8 mouse cellular contexts compared by ENCODE assay signal in genomic region chr15:99704881-99705280, GRCm38 (mm10). TPM values are rescaled to one million over a fixed set of nuclear protein-coding genes. Genes with fewer than 3 reads are reported as not detected.
DNase-seq lines count a peak whose midpoint lies in the region; ATAC-seq lines count a peak whose summit lies in the region.

No protein-coding gene starts in this region.

- H3K4me1 ChIP-seq in heart, embryonic 12.5 days (replicated peaks): peaks cover 42% of the 10 kb centered on the region
- H3K4me1 ChIP-seq in midbrain, embryonic 12.5 days: peaks cover 33% of the 10 kb centered on the region

- no peaks in the 10 kb centered on the region for H3K9me3 ChIP-seq in heart, embryonic 12.5 days (replicated peaks)
- H3K9me3 ChIP-seq in midbrain, embryonic 12.5 days: no peaks in the 10 kb centered on the region

- 17% methylated on average over 7 of the region's 7 CpGs for WGBS in heart, embryonic 12.5 days
- WGBS in midbrain, embryonic 12.5 days: 19% methylated on average over 7 of the region's 7 CpGs

- H3K36me3 ChIP-seq in heart, embryonic 12.5 days: peaks cover 53% of the 10 kb centered on the region
- H3K36me3 ChIP-seq in midbrain, embryonic 12.5 days: peaks cover 53% of the 10 kb centered on the region

- H3K4me3 ChIP-seq in heart, embryonic 12.5 days: peak overlapping the region; percentile 30
- peak overlapping the region; percentile 85 for H3K4me3 ChIP-seq in midbrain, embryonic 12.5 days

- H3K27ac ChIP-seq in heart, embryonic 12.5 days (ENCODE audit: poor library complexity, severe bottlenecking): peak overlapping the region; percentile 96
- H3K27ac ChIP-seq in midbrain, embryonic 12.5 days (replicated peaks): peak overlapping the region; percentile 96

- peak; percentile 24; the same call in 1 of the 2 replicates for ATAC-seq in frontal cortex, adult (ENCODE audit: low TSS enrichment)
- no peak for ATAC-seq in heart, embryonic 12.5 days (ENCODE audit: insufficient number of reproducible peaks, low FRiP score)
- no peak for ATAC-seq in midbrain, embryonic 12.5 days (ENCODE audit: low FRiP score, low read depth)
- ATAC-seq in cerebellum, adult (ENCODE audit: insufficient number of reproducible peaks, low FRiP score, low TSS enrichment): no peak

- H3K4me2 ChIP-seq in heart, embryonic 12.5 days: peak overlapping the region; percentile 67
- peak overlapping the region; percentile 91 for H3K4me2 ChIP-seq in midbrain, embryonic 12.5 days (replicated peaks)

- no peak for DNase-seq in frontal cortex, postnatal 10 days (ENCODE audit: low spot score in 2 of 2)
- peak; percentile 53 for DNase-seq in adipocyte (ENCODE audit: low spot score)
- DNase-seq in urinary bladder, postnatal 14 days (ENCODE audit: low spot score): no peak
- DNase-seq in spleen, postnatal 36 days (ENCODE audit: low spot score in 2 of 2): no peak

- H3K9ac ChIP-seq in heart, embryonic 12.5 days: peak overlapping the region; percentile 65
- peak overlapping the region; percentile 97 for H3K9ac ChIP-seq in midbrain, embryonic 12.5 days (replicated peaks)

- no peaks in the 10 kb centered on the region for H3K27me3 ChIP-seq in heart, embryonic 12.5 days (replicated peaks)
- no peaks in the 10 kb centered on the region for H3K27me3 ChIP-seq in midbrain, embryonic 12.5 days

RNA-seq across cellular contexts. Expression of gene Gm17349, which starts 0.4 kb away (rescaled TPM):
- not detected in 2 replicates for polyA plus RNA-seq in heart, embryonic 12.5 days (2016; fragmentation: Nextera tagmentation; extraction: Ambion mirVana)
- polyA plus RNA-seq in midbrain, embryonic 12.5 days (2016; fragmentation: Nextera tagmentation; extraction: Ambion mirVana): not detected in 2 replicates

RNA-seq across cellular contexts. Expression of gene Smarcd1, which starts 3.0 kb away (rescaled TPM):
- 25.5 and 29.3 TPM in 2 replicates for polyA plus RNA-seq in heart, embryonic 12.5 days (2016; fragmentation: Nextera tagmentation; extraction: Ambion mirVana)
- 141 and 157 TPM in 2 replicates for polyA plus RNA-seq in midbrain, embryonic 12.5 days (2016; fragmentation: Nextera tagmentation; extraction: Ambion mirVana)

RNA-seq across cellular contexts. Expression of gene Gpd1, which starts 12.4 kb away (rescaled TPM):
- polyA plus RNA-seq in heart, embryonic 12.5 days (2016; fragmentation: Nextera tagmentation; extraction: Ambion mirVana): 0.77 and 1.1 TPM in 2 replicates
- polyA plus RNA-seq in midbrain, embryonic 12.5 days (2016; fragmentation: Nextera tagmentation; extraction: Ambion mirVana): 0.75 and 0.96 TPM in 2 replicates

RNA-seq across cellular contexts. Expression of gene Cox14, which starts 20.5 kb away (rescaled TPM):
- polyA plus RNA-seq in heart, embryonic 12.5 days (2016; fragmentation: Nextera tagmentation; extraction: Ambion mirVana): 168 and 170 TPM in 2 replicates
- 156 and 164 TPM in 2 replicates for polyA plus RNA-seq in midbrain, embryonic 12.5 days (2016; fragmentation: Nextera tagmentation; extraction: Ambion mirVana)

RNA-seq across cellular contexts. Expression of gene Asic1, which starts 34.7 kb away (rescaled TPM):
- 2.6 and 3.2 TPM in 2 replicates for polyA plus RNA-seq in heart, embryonic 12.5 days (2016; fragmentation: Nextera tagmentation; extraction: Ambion mirVana)
- 36.0 and 43.7 TPM in 2 replicates for polyA plus RNA-seq in midbrain, embryonic 12.5 days (2016; fragmentation: Nextera tagmentation; extraction: Ambion mirVana)
